Mouse (Mus musculus) embryonic facial prominence, embryonic 11.5 days (tissue): ENCODE measurements around the gene Tcstv3. TPM values are rescaled to one million over a fixed set of nuclear protein-coding genes. Genes with fewer than 3 reads are reported as not detected.

Experiments
- ATAC-seq: fragments of 200-750 bp; cut with Nextera tagmentation; replicated peaks from 2 replicates; pipeline ENCODE4 v1.8.0; 2017; ENCODE audit warnings: low read depth; ENCODE audit not compliant: insufficient number of reproducible peaks, low FRiP score, low TSS enrichment
- DNase-seq: peaks from one replicate; pipeline ENCODE4 v3.0.0-alpha.2; 2015; ENCODE audit warnings: low spot score
- H3K27ac ChIP-seq: fragments of 300-500 bp; sonication (generic); replicated peaks from 2 replicates; pipeline ENCODE4 v1.5.1; 2014; ENCODE audit warnings: mild to moderate bottlenecking, low read depth, low read length, control low read depth
- H3K27me3 ChIP-seq: fragments of 300-500 bp; sonication (generic); 2 replicates; pipeline ENCODE4 v1.6.1; 2014; ENCODE audit warnings: mild to moderate bottlenecking, low read length, moderate library complexity, mixed read lengths; ENCODE audit not compliant: control insufficient read depth, insufficient read depth
- H3K36me3 ChIP-seq: fragments of 300-500 bp; sonication (generic); replicated peaks from 2 replicates; pipeline ENCODE4 v1.6.1; 2014; ENCODE audit warnings: low read depth, mild to moderate bottlenecking, low read length, moderate library complexity, mixed read lengths; ENCODE audit not compliant: control insufficient read depth, insufficient read depth
- H3K4me1 ChIP-seq: fragments of 300-500 bp; sonication (generic); 2 replicates; pipeline ENCODE4 v1.6.1; 2014; ENCODE audit warnings: low read length, mixed read lengths; ENCODE audit not compliant: control insufficient read depth, insufficient read depth
- H3K4me2 ChIP-seq: fragments of 300-500 bp; sonication (generic); 2 replicates; pipeline ENCODE4 v1.6.1; 2014; ENCODE audit warnings: low read depth, mild to moderate bottlenecking, control low read depth, low read length, moderate library complexity
- H3K4me3 ChIP-seq: fragments of 300-500 bp; sonication (generic); 2 replicates; pipeline ENCODE4 v1.5.1; 2014; ENCODE audit warnings: low read depth, low read length, control low read depth
- H3K9ac ChIP-seq: fragments of 300-500 bp; sonication (generic); replicated peaks from 2 replicates; pipeline ENCODE4 v1.6.1; 2014; ENCODE audit warnings: mild to moderate bottlenecking, control low read depth, low read length
- H3K9me3 ChIP-seq: fragments of 300-500 bp; sonication (generic); replicated peaks from 2 replicates; pipeline ENCODE4 v1.6.1; 2016; ENCODE audit warnings: mild to moderate bottlenecking, low read length, inconsistent platforms, mixed read lengths; ENCODE audit not compliant: control insufficient read depth
- WGBS: fragments of 180-500 bp; shearing (Covaris S2); extraction: QIAGEN DNeasy Blood & Tissue Kit; methylation state at CpG from one replicate; pipeline ENCODE4 v1.1.7; 2014; 5-methylcytosine and 5-hydroxymethylcytosine counted together
- polyA plus RNA-seq: library from polyadenylated mRNA; unstranded; fragments of >200 nt; fragmentation: Nextera tagmentation; extraction: Ambion mirVana; gene quantifications from 2 replicates; pipeline ENCODE4 v1.2.1, GENCODE M21; 2014

Gene Tcstv3
- polyA plus RNA-seq, 1 experiment from 2014 or later, result not detected

DNA sequence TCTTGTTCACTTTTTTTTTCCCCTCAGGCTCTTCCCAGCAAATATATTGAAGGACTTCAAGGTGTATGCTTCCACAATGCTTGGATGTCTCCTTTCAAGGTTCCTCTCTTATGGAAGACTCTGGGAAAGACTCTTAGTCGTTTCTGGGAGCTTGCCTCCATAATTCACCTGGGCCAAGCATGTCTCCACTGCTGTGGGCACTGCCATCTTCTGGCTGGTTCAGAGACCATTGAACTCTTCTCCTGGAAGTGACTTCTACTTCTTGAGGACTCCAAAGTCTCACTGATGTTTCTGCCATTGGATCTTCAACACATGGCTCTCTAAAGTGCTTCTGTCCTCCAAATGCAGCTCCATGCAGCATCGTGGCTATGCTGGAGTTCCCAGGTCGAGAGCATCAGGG lies 3.5 kb downstream of the Tcstv3 start:
- H3K4me3 ChIP-seq, result no peak overlapping the region
- no peaks in the 10 kb centered on the region for H3K4me1 ChIP-seq
- H3K27ac ChIP-seq, result no peak overlapping the region
- H3K9me3 ChIP-seq, result no peaks in the 10 kb centered on the region
- H3K4me2 ChIP-seq, result no peak overlapping the region
- H3K9ac ChIP-seq, result no peak overlapping the region
- 57% methylated on average over 3 of the region's 3 CpGs for WGBS
- no peaks in the 10 kb centered on the region for H3K36me3 ChIP-seq
- ATAC-seq (no peak), DNase-seq (no peak)
- no peaks in the 10 kb centered on the region for H3K27me3 ChIP-seq

DNA sequence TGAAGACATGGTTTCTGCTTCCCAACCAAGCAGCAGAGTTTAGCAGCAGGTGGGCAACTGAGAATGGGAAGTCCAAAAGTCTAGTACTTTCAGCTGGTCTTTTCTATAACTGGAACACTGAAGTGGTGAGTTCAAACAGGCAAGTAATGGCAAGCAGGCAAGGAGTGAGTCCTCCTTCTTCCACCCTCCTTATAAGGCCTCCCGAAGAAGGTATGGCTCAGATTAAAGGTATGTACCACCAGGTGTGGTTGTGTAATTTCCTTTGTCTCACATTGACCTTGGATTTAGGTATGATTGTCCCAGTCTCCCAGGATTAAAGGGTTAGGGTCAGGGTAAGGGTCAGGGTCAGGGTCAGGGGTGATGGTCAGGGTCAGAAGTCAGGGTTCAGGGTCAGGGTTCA lies 4.0 kb downstream of the Tcstv3 start:
- Histone ChIP-seq H3K27me3 (no peaks in the 10 kb centered on the region), H3K9ac (no peak overlapping the region), H3K4me3 (no peak overlapping the region), H3K9me3 (no peaks in the 10 kb centered on the region), H3K36me3 (no peaks in the 10 kb centered on the region), H3K27ac (no peak overlapping the region), H3K4me1 (no peaks in the 10 kb centered on the region), H3K4me2 (no peak overlapping the region)
- no peak for ATAC-seq
- 80% methylated on average over 1 of the region's 1 CpGs for WGBS
- no peak for DNase-seq

Other genes with a start within 250 kb of the Tcstv3 start
- not detected in 2 replicates for gene Gm20767, start 176.6 kb upstream of the Tcstv3 start, polyA plus RNA-seq
- not detected in 2 replicates for gene Gm21818, start 144.4 kb upstream of the Tcstv3 start, polyA plus RNA-seq
- not detected in 2 replicates for gene Gm21762, start 100.9 kb upstream of the Tcstv3 start, polyA plus RNA-seq
- not detected in 2 replicates for gene Gm21731, start 77.8 kb upstream of the Tcstv3 start, polyA plus RNA-seq
- not detected in 2 replicates for gene AF067061, start 53.8 kb upstream of the Tcstv3 start, polyA plus RNA-seq
- gene BC147527, start 16.5 kb upstream of the Tcstv3 start, polyA plus RNA-seq, result 0.17 TPM in 1 of 2 replicates, not detected in the other